Mouse (Mus musculus): ENCODE measurements at regions not wholly inside any gene's neighbourhood (a gene's known extent, or its start where the extent isn't known, plus 50 kb on each side); places are given as distances from the start of the nearest gene placed in this dataset.
"Not testable (repeated sequence)": the region's sequence is repeated elsewhere in the genome, so short reads cannot be mapped to it uniquely, and the experiment has no call there.

DNA sequence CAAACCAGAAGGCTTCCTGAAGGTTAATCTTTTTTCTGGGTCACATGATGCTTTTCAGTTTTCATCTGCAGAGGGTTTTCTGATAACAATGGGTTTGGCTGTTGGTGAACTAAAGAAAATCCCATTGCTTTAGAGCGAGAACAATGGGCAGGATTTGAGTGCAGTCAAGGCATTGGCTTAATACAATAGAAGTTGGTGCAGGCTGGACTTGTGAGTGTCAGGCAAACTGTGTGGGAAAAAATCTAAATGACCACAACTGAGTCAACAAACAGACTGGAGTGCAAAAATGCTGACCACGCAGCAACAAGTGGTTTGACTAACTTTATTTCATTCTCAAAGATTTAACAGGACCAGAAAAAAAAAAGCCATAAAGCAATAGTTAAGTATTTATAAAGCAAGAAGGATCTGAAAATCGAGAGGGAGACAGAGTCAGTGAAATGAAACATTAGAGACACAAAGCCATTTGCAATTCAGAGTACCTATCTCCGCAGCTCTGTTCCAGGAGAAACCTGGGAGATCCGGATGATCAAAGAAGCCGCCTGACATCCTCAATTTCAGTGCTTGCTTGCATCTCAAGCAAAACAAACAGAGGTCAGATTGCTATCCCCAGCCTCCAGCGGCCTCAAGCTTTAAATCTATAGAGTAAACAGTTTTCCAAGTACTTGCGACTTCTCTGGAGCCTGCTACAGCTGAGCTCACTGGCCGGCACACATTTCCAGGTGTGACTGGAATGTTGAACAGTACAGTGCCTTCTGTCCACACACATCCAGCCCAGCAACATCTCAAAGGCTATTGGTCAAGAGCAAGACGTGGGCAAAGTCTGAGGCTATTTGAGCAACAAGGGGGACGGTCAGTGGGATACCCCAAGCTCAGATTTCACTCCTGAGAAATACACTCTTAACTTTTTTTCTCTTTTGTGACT lies 229.5 kb upstream of the Arglu1 start:
- DNase-seq (ENCODE audit: low spot score), result no peak

DNA sequence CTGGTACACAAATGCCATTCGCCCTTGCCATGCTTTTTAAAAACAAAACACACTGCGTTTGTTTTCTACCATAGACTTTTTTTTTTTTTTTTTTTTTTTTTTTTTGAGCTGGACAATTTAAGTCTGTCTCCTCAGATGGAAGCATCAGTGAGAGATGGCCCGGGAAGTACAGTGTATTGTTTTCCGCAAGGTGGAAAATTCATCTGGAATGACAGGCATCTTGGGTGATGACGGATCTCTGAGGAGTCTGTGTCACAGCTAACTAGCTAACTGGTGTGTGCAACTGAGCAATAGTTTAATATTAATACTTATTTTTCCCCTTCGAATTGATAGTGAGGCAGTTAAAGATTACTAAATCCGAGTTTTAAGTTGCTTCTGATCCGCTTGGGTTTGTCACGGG lies 228.7 kb upstream of the Arglu1 start:
- no peak for DNase-seq (ENCODE audit: low spot score)

GRCm38 (mm10) chr8:8907478-8908165 lies 217.3 kb upstream of the Arglu1 start:
- DNase-seq (ENCODE audit: low spot score), result no peak

- no peak for DNase-seq (ENCODE audit: low spot score)
These were observed 202.7 kb upstream of the Arglu1 start for GRCm38 (mm10) chr8:8892996-8893395.

- no peak for DNase-seq (ENCODE audit: low spot score)
These were observed 187.0 kb upstream of the Arglu1 start for GRCm38 (mm10) chr8:8877286-8877685.

DNA sequence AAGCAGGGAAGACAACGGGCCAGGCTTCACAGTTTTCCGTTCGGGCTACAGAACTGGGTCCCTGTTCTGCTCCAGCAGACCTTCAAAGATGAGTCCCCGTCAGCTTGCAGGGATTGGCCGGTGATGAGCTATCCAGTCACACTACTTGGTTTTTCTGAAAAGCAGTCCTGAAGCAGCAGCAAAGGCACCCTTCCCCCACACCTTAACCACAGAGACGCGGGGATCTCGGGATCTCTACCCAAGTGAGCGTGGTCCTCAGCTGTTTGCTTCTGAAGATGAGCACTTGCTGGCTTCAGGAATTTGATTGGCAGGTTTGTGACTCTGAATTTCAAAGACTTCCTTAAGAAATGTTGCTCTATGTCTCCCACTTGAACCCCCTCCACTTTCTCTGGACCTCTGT lies 186.6 kb upstream of the Arglu1 start:
- no peak for DNase-seq (ENCODE audit: low spot score)

DNA sequence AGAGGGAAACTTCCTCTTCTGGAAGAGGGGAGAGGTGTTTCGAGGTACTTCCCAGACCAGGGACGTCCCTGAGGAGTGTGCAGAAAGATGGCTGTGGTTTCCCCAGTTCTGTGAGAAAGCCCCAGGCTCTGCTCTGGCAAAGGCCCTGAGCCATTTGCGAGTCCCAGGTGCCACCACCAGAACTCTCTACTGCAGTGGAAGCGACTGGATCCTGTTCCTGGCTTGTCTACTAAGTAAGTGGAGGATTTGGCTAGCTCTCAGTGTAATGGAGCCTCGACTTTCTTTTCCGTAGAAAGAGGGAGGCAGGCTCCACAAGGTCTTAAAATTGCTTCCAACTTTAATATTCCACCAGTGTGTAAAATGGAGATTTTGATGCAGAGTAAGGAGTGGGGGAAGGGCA lies 186.1 kb upstream of the Arglu1 start:
- no peak for DNase-seq (ENCODE audit: low spot score)

DNA sequence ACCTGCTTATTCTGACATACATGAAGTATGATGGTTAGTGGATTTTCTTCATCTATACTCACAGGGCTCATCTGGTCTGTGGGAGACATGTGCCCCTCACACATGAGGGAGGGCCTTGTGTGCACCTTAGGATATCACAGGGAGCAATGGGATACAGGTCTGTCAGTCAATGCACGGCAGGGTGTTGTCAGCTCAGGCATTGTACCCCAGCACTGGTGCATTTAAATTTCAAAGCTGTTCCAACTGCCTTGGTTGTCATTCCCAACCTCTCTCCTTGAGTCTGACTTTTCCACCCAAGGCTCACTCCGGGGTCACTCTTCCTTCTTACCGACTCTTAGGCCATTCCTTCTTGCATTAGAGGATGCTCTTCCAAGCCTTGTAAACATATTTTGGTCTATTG lies 181.6 kb upstream of the Arglu1 start:
- no peak for DNase-seq (ENCODE audit: low spot score)

DNA sequence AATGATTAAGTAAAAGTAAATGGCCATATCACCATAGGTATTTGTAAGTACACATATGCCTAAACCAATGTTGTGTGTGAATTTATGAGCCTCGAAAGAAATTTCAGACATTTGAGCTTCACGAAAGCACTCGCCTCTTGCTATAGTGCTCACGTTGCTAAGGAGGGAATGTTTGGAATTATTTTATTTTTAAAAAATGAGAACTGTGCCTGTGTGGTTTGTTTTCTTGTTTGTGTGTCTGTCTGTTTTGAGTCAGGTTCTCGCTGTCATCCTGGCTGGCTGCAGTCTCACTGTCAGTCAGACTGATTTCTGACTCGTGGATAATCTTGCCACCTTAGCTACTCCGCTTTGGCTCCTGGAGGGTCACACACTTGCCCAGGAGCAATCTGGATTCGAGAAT lies 180.7 kb upstream of the Arglu1 start:
- no peak for DNase-seq (ENCODE audit: low spot score)

GRCm38 (mm10) chr8:8870487-8870886 lies 180.2 kb upstream of the Arglu1 start:
- no peak for DNase-seq (ENCODE audit: low spot score)

DNA sequence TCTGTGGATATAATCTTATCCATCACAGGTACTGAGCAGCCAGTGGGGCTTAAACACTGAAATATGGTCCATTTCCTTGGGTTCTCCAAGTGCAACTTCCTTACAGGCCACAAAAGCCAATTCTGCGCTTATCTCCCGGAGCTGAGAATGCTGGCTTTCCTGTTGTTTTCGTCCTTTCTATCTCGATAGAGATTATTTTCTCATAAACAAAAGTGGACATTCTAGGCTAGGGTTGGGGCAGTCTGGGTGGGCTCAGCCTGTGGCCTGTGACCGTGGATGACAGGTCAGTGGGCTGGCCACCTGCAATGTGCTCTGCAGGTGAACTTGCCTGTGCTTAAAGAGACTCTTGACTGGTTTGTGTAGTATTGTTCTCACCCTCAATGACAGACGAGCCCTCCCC lies 179.0 kb upstream of the Arglu1 start:
- DNase-seq (ENCODE audit: low spot score), result no peak

DNA sequence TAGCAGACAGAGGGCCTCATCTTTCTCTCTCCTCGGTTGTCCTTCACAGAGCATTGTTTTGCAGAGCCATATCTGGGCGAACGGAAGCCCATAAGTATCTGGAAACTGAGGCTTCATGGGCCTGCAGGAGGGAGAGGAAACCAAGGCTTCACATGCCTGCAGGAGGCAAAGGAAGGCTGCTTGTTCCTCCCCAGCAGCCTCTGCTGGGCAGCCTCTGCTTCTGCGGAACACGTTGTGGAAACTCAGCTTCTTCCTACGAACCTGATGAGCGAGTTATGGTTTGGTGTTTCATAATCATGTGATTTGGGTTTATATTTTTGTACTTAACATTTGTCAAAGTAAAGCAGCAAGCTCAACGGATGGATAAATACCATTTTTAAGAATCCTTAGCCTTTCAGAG lies 177.6 kb upstream of the Arglu1 start:
- no peak for DNase-seq (ENCODE audit: low spot score)

- DNase-seq (ENCODE audit: low spot score), result no peak
These were observed 176.9 kb upstream of the Arglu1 start for GRCm38 (mm10) chr8:8867126-8867777.

DNA sequence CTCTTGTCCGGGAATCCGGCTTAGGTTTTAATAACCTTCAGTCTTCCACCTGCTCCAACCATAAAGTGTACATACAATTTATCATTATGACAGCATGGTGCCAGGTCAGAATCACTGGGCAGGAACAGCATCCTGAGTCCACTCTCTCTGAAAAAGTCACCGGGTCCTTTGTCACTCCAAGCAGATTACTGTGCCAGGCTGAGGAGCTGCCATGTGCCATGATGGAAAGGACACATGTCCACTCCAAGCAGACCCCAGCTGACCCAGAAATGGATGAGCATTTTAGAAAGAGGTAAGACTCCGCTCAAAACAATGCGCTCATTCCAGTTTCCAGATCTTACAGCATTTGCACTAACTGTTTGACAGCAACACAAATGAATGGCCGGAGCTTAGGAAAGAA lies 172.4 kb upstream of the Arglu1 start:
- DNase-seq (ENCODE audit: low spot score), result no peak

GRCm38 (mm10) chr8:8861331-8861940 lies 171.1 kb upstream of the Arglu1 start:
- no peak for DNase-seq (ENCODE audit: low spot score)

DNA sequence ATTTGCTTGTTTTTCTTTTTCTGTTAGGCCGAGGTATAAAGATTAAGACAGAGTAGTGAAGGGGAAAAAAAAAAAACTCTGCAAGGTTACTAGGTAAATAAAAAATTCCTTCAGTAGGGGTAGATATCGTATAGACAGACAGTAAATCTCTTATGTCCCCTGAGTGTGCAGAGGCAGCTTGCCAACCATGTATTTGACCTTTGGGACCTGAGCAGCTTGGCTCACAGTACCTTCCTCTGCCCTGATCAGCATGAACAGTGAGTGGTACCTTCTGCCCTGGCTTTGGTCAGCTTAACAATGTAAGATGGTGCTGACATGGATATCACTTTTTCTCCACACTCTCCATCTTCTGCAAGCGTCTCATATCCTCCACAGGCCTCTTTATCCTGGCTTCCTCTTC lies 168.3 kb upstream of the Arglu1 start:
- DNase-seq (ENCODE audit: low spot score), result no peak

- DNase-seq (ENCODE audit: low spot score), result no peak
These were observed 162.5 kb upstream of the Arglu1 start for GRCm38 (mm10) chr8:8852656-8853366.

DNA sequence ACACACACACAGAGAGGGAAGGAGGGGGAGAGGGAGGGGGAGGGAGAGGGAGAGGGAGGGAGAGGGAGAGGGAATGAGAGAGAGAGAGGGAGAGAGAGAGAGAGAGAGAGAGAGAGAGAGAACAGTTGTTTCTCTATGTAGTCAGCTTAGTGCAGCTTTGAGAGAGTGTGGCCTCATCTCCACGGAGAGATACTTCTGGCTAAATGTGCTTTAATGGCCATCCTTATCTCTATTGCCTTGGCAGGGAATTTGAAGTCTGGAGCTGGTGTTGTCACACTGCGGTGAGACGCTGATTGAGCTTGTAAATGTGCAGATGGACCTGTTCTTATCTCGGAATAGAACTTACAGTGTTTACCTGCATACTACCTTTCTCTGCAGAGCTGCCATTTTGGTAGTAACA lies 160.9 kb upstream of the Arglu1 start:
- DNase-seq (ENCODE audit: low spot score), result no peak

DNA sequence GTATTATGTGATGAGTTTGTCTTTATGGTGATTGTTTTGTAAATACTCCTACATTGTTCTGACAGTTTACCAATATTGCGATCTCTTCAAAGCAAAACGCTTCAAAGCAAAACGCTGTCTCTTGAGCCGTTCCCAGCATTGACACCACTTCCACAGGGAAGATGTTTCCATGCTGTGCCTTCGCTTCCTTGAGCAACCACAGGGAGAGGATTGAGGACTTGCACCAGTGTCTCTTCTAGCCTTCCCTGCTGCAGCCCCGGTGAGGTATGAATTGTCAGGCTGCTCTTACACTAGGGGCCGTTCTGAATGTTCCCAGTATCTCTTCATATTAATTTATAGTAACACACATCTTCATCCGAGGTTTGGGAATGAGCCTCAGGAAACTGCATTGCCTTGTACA lies 160.4 kb upstream of the Arglu1 start:
- DNase-seq (ENCODE audit: low spot score), result no peak

GRCm38 (mm10) chr8:8847579-8847978 lies 157.3 kb upstream of the Arglu1 start:
- no peak for DNase-seq (ENCODE audit: low spot score)

GRCm38 (mm10) chr8:8842326-8842725 lies 152.0 kb upstream of the Arglu1 start:
- DNase-seq (ENCODE audit: low spot score), result no peak

DNA sequence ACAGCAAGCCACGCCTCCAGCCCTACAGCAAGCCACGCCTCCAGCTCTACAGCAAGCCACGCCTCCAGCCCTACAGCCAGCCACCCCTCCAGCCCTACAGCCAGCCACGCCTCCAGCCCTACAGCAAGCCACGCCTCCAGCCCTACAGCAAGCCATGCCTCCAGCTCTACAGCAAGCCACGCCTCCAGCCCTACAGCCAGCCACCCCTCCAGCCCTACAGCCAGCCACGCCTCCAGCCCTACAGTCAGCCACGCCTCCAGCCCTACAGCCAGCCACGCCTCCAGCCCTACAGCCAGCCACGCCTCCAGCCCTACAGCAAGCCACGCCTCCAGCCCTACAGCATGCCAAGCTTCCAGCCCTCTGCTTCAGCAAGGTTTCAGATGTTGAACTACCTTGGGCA lies 145.8 kb upstream of the Arglu1 start:
- not testable (repeated sequence) for DNase-seq (ENCODE audit: low spot score)

Measured in ovary, adult 18-20 months (tissue).